Mouse (Mus musculus) hindbrain, embryonic 15.5 days (tissue): ENCODE measurements at regions not wholly inside any gene's neighbourhood (a gene's known extent, or its start where the extent isn't known, plus 50 kb on each side); places are given as distances from the start of the nearest gene placed in this dataset.

Experiments
- ATAC-seq: fragments of 200-750 bp; cut with Nextera tagmentation; 2 replicates; pipeline ENCODE4 v1.8.0; 2017; ENCODE audit warnings: low read depth, moderate number of reproducible peaks, moderate TSS enrichment; ENCODE audit not compliant: low FRiP score
- H3K27ac ChIP-seq: fragments of 300-500 bp; sonication (generic); replicated peaks from 2 replicates; pipeline ENCODE4 v1.5.1; 2015; ENCODE audit warnings: mild to moderate bottlenecking, inconsistent platforms
- H3K27me3 ChIP-seq: fragments of 300-500 bp; sonication (generic); 2 replicates; pipeline ENCODE4 v1.6.1; 2015; ENCODE audit warnings: control low read depth, inconsistent platforms
- H3K36me3 ChIP-seq: fragments of 300-500 bp; sonication (generic); 2 replicates; pipeline ENCODE4 v1.6.1; 2015; ENCODE audit warnings: control low read depth, inconsistent platforms
- H3K4me1 ChIP-seq: fragments of 300-500 bp; sonication (generic); replicated peaks from 2 replicates; pipeline ENCODE4 v1.6.1; 2015; ENCODE audit warnings: control low read depth, inconsistent platforms
- H3K4me2 ChIP-seq: fragments of 300-500 bp; sonication (generic); 2 replicates; pipeline ENCODE4 v1.6.1; 2015; ENCODE audit warnings: moderate library complexity, mild to moderate bottlenecking, inconsistent platforms
- H3K4me3 ChIP-seq: fragments of 300-500 bp; sonication (generic); 2 replicates; pipeline ENCODE4 v1.5.1; 2015; ENCODE audit warnings: mild to moderate bottlenecking, inconsistent platforms
- H3K9ac ChIP-seq: fragments of 300-500 bp; sonication (generic); 2 replicates; pipeline ENCODE4 v1.6.1; 2015; ENCODE audit warnings: inconsistent platforms
- H3K9me3 ChIP-seq: fragments of 300-500 bp; sonication (generic); 2 replicates; pipeline ENCODE4 v1.6.1; 2016; ENCODE audit warnings: control low read depth, inconsistent platforms
- WGBS: fragments of 180-500 bp; shearing (Covaris S2); methylation state at CpG from one replicate; pipeline ENCODE4 v1.1.7; 2015; 5-methylcytosine and 5-hydroxymethylcytosine counted together

- no peak for ATAC-seq
- Histone ChIP-seq H3K27me3 (no peaks in the 10 kb centered on the region), H3K4me1 (no peaks in the 10 kb centered on the region), H3K27ac (no peak overlapping the region), H3K9ac (no peak overlapping the region), H3K9me3 (no peaks in the 10 kb centered on the region), H3K36me3 (no peaks in the 10 kb centered on the region), H3K4me3 (no peak overlapping the region), H3K4me2 (no peak overlapping the region)
- WGBS, result 88% methylated on average over 6 of the region's 6 CpGs
Observed at GRCm38 (mm10) chr5:47794639-47795272, 188.2 kb upstream of the Slit2 start.

GRCm38 (mm10) chr5:47795273-47795672, 187.7 kb upstream of the Slit2 start:
- no peak overlapping the region for H3K9ac ChIP-seq
- H3K9me3 ChIP-seq, result no peaks in the 10 kb centered on the region
- no peak overlapping the region for H3K27ac ChIP-seq
- no peak for ATAC-seq
- no peaks in the 10 kb centered on the region for H3K4me1 ChIP-seq
- H3K36me3 ChIP-seq, result no peaks in the 10 kb centered on the region
- no peak overlapping the region for H3K4me2 ChIP-seq
- H3K4me3 ChIP-seq, result no peak overlapping the region
- 82% methylated on average over 3 of the region's 3 CpGs for WGBS
- no peaks in the 10 kb centered on the region for H3K27me3 ChIP-seq

GRCm38 (mm10) chr5:47820936-47821335, 162.0 kb upstream of the Slit2 start:
- no peak overlapping the region for H3K27ac ChIP-seq
- H3K4me1 ChIP-seq, result no peaks in the 10 kb centered on the region
- 83% methylated on average over 1 of the region's 1 CpGs for WGBS
- H3K36me3 ChIP-seq, result no peaks in the 10 kb centered on the region
- no peak overlapping the region for H3K4me3 ChIP-seq
- H3K27me3 ChIP-seq, result no peaks in the 10 kb centered on the region
- ATAC-seq, result no peak
- no peak overlapping the region for H3K4me2 ChIP-seq
- no peaks in the 10 kb centered on the region for H3K9me3 ChIP-seq
- no peak overlapping the region for H3K9ac ChIP-seq

GRCm38 (mm10) chr5:47837998-47838397, 144.9 kb upstream of the Slit2 start:
- H3K9ac ChIP-seq, result no peak overlapping the region
- WGBS, result 93% methylated on average over 3 of the region's 3 CpGs
- no peak overlapping the region for H3K4me3 ChIP-seq
- no peaks in the 10 kb centered on the region for H3K4me1 ChIP-seq
- H3K36me3 ChIP-seq, result no peaks in the 10 kb centered on the region
- ATAC-seq, result no peak
- no peak overlapping the region for H3K27ac ChIP-seq
- H3K9me3 ChIP-seq, result no peaks in the 10 kb centered on the region
- H3K27me3 ChIP-seq, result no peaks in the 10 kb centered on the region
- H3K4me2 ChIP-seq, result no peak overlapping the region

- Histone ChIP-seq H3K9ac (no peak overlapping the region), H3K4me3 (no peak overlapping the region), H3K4me1 (no peaks in the 10 kb centered on the region), H3K27ac (no peak overlapping the region), H3K36me3 (no peaks in the 10 kb centered on the region), H3K9me3 (no peaks in the 10 kb centered on the region), H3K4me2 (no peak overlapping the region), H3K27me3 (no peaks in the 10 kb centered on the region)
- 41% methylated on average over 5 of the region's 5 CpGs for WGBS
- no peak for ATAC-seq
Observed at GRCm38 (mm10) chr5:47869701-47870100, 113.2 kb upstream of the Slit2 start.
